Mouse (Mus musculus): ENCODE measurements at regions not wholly inside any gene's neighbourhood (a gene's known extent, or its start where the extent isn't known, plus 50 kb on each side); places are given as distances from the start of the nearest gene placed in this dataset.

DNA sequence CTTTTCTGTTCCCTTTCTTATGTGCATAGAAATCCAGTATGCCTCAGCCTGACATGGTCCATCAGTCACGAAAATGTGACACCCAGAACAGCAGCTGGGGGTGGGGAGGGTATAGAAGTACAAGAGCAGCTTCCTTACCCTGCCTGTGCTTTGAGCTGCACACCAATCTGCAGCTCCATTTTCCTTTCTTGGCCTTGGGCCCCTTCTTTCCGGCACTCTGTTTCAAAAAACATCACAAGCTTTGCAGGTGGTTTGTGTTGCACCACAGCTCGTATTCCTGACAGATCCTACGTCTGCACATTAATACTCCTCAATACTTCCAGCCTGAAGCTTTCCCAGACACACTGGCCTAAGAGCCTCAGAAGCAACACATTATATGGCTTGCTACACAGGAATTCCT, 138.1 kb upstream of the Nt5c1b start:
- Histone ChIP-seq H3K4me3 (ENCODE audit: control insufficient read depth in 1 of 2, insufficient read depth in 1 of 2, low read depth in 2 of 2, low read length in 2 of 2) (no peak overlapping the region), H3K9me3 (replicated peaks; ENCODE audit: insufficient read depth, low read length) (no peaks in the 10 kb centered on the region), H3K36me3 (ENCODE audit: control insufficient read depth in 1 of 2, insufficient read depth in 2 of 2, low read length in 2 of 2) (no peaks in the 10 kb centered on the region), H3K27ac (ENCODE audit: control insufficient read depth, low read depth, low read length) (no peak overlapping the region), H3K4me1 (ENCODE audit: control insufficient read depth in 1 of 2, insufficient read depth in 2 of 2, low read length in 2 of 2) (no peaks in the 10 kb centered on the region), H3K27me3 (ENCODE audit: control insufficient read depth in 1 of 2, insufficient read depth in 2 of 2, low read length in 2 of 2) (no peaks in the 10 kb centered on the region), H3K9ac (ENCODE audit: control insufficient read depth, low read depth, low read length, poor library complexity, severe bottlenecking) (no peak overlapping the region), H3K79me2 (ENCODE audit: control insufficient read depth, insufficient read depth, low read length, poor library complexity) (no peaks in the 10 kb centered on the region)
- DNase-seq (ENCODE audit: low read depth, low spot score) = no peak
- TF ChIP-seq NRF1 (IDR thresholded peaks at IDR 0.05; ENCODE audit: insufficient read depth, low read depth, low read length, poor library complexity, severe bottlenecking) = no peak

DNA sequence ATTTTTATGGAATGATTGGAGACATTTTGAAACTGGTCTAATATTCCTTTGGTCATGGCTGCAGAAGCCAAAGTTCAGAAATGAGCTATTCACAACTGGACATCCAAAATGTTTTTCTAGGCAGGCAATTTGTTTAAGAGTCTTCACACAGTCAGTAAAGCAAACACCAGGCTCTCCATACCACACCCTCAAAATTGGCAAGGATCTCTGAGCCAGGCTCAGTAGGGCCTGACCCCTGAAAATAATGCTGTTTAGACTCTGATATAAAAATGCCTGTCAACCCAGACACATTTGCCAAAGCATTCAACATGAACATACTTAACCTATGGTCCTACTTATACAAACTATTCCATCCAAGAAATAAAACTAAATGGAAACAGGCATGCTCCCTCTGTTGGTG, 121.7 kb upstream of the Nt5c1b start:
- Histone ChIP-seq H3K4me3 (ENCODE audit: control insufficient read depth in 1 of 2, insufficient read depth in 1 of 2, low read depth in 2 of 2, low read length in 2 of 2) (no peak overlapping the region), H3K9me3 (replicated peaks; ENCODE audit: insufficient read depth, low read length) (no peaks in the 10 kb centered on the region), H3K9ac (ENCODE audit: control insufficient read depth, low read depth, low read length, poor library complexity, severe bottlenecking) (no peak overlapping the region), H3K36me3 (ENCODE audit: control insufficient read depth in 1 of 2, insufficient read depth in 2 of 2, low read length in 2 of 2) (no peaks in the 10 kb centered on the region), H3K27ac (ENCODE audit: control insufficient read depth, low read depth, low read length) (no peak overlapping the region), H3K27me3 (ENCODE audit: control insufficient read depth in 1 of 2, insufficient read depth in 2 of 2, low read length in 2 of 2) (no peaks in the 10 kb centered on the region), H3K79me2 (ENCODE audit: control insufficient read depth, insufficient read depth, low read length, poor library complexity) (no peaks in the 10 kb centered on the region), H3K4me1 (ENCODE audit: control insufficient read depth in 1 of 2, insufficient read depth in 2 of 2, low read length in 2 of 2) (no peaks in the 10 kb centered on the region)
- DNase-seq (ENCODE audit: low read depth, low spot score) = no peak
- TF ChIP-seq JUND (IDR thresholded peaks at IDR 0.05; ENCODE audit: low read depth, low read length) = no peak
- no peak for TF ChIP-seq ZNF384 (IDR thresholded peaks at IDR 0.05; ENCODE audit: low read depth, low read length)
- no peak for TF ChIP-seq CHD1 (IDR thresholded peaks at IDR 0.05; ENCODE audit: low read depth, low read length)
- no peak for TF ChIP-seq RCOR1 (IDR thresholded peaks at IDR 0.05; ENCODE audit: low read depth, low read length)
- no peak for TF ChIP-seq KAT2A (conservative IDR thresholded peaks at IDR 0.05; ENCODE audit: low read depth, low read length)
- TF ChIP-seq HCFC1 (IDR thresholded peaks at IDR 0.05; ENCODE audit: low read depth, low read length) = no peak
- no peak for TF ChIP-seq CHD2 (IDR thresholded peaks at IDR 0.05; ENCODE audit: low read length)
- no peak for TF ChIP-seq USF2 (IDR thresholded peaks at IDR 0.05; ENCODE audit: borderline replicate concordance in 1 of 2, insufficient read depth in 1 of 2, low read depth in 1 of 2, low read length in 2 of 2)
- TF ChIP-seq ZC3H11A (IDR thresholded peaks at IDR 0.05; ENCODE audit: low read depth, low read length) = no peak
- TF ChIP-seq POLR2AphosphoS5 (IDR thresholded peaks at IDR 0.05; ENCODE audit: borderline replicate concordance, low read depth, low read length) = no peak
- TF ChIP-seq NRF1 (IDR thresholded peaks at IDR 0.05; ENCODE audit: insufficient read depth, low read depth, low read length, poor library complexity, severe bottlenecking) = no peak
- TF ChIP-seq TBP (IDR thresholded peaks at IDR 0.05; ENCODE audit: low read depth, low read length) = no peak
- TF ChIP-seq NELFE (IDR thresholded peaks at IDR 0.05; ENCODE audit: low read depth, low read length) = no peak
- TF ChIP-seq E2F4 (IDR thresholded peaks at IDR 0.05; ENCODE audit: borderline replicate concordance, low read depth, low read length) = no peak
- TF ChIP-seq EP300 (IDR thresholded peaks at IDR 0.05; ENCODE audit: low read depth in 1 of 2, low read length in 2 of 2) = no peak
- TF ChIP-seq GATA1 (IDR thresholded peaks at IDR 0.05; ENCODE audit: low read depth, low read length) = no peak
- TF ChIP-seq TAL1 (IDR thresholded peaks at IDR 0.05; ENCODE audit: low read length) = no peak
- no peak for TF ChIP-seq MXI1 (IDR thresholded peaks at IDR 0.05; ENCODE audit: low read depth, low read length)
- no peak for TF ChIP-seq MAX (IDR thresholded peaks at IDR 0.05; ENCODE audit: low read length)

Measured in MEL (cell line).